Mouse (Mus musculus): ENCODE measurements at regions not wholly inside any gene's neighbourhood (a gene's known extent, or its start where the extent isn't known, plus 50 kb on each side); places are given as distances from the start of the nearest gene placed in this dataset.
A peak's percentile ranks its signal among the peaks of the same experiment; 100 is the strongest.

- no peak overlapping the region for H3K9ac ChIP-seq (replicated peaks)
- no peak overlapping the region for H3K4me3 ChIP-seq (replicated peaks)
- H3K9me3 ChIP-seq, result 0 out of 2 replicates have a peak, but pooled peaks cover 4% of the 10 kb centered on the region
- no peak for ATAC-seq (ENCODE audit: insufficient number of reproducible peaks, insufficient read depth, low FRiP score, low TSS enrichment, low read depth)
- H3K4me2 ChIP-seq, result no peak overlapping the region
- H3K36me3 ChIP-seq, result no peaks in the 10 kb centered on the region
- WGBS, result 79% methylated on average over 5 of the region's 5 CpGs
- H3K4me1 ChIP-seq (replicated peaks), result peaks cover 8% of the 10 kb centered on the region
- no peak overlapping the region for H3K27ac ChIP-seq
- peaks cover 14% of the 10 kb centered on the region for H3K27me3 ChIP-seq
Observed at GRCm38 (mm10) chr4:124311657-124312056, 298.9 kb downstream of the 3100002H09Rik start.

GRCm38 (mm10) chr4:124310594-124310993 is 300.0 kb downstream of the 3100002H09Rik start:
- no peaks in the 10 kb centered on the region for H3K36me3 ChIP-seq
- 0 out of 2 replicates have a peak, but pooled peaks cover 4% of the 10 kb centered on the region for H3K9me3 ChIP-seq
- peaks cover 8% of the 10 kb centered on the region for H3K4me1 ChIP-seq (replicated peaks)
- no peak overlapping the region for H3K4me3 ChIP-seq (replicated peaks)
- peaks cover 14% of the 10 kb centered on the region for H3K27me3 ChIP-seq
- H3K9ac ChIP-seq (replicated peaks), result no peak overlapping the region
- H3K4me2 ChIP-seq, result no peak overlapping the region
- no peak for ATAC-seq (ENCODE audit: insufficient number of reproducible peaks, insufficient read depth, low FRiP score, low TSS enrichment, low read depth)
- WGBS, result 11% methylated on average over 10 of the region's 10 CpGs
- no peak overlapping the region for H3K27ac ChIP-seq

- no peaks in the 10 kb centered on the region for H3K36me3 ChIP-seq
- no peaks in the 10 kb centered on the region for H3K9me3 ChIP-seq
- no peak overlapping the region for H3K9ac ChIP-seq (replicated peaks)
- H3K27me3 ChIP-seq, result peaks cover 8% of the 10 kb centered on the region
- H3K4me1 ChIP-seq (replicated peaks), result peaks cover 7% of the 10 kb centered on the region
- no peak overlapping the region for H3K4me3 ChIP-seq (replicated peaks)
- ATAC-seq (ENCODE audit: insufficient number of reproducible peaks, insufficient read depth, low FRiP score, low TSS enrichment, low read depth), result no peak
- no peak overlapping the region for H3K27ac ChIP-seq
- WGBS, result 73% methylated on average over 10 of the region's 10 CpGs
- no peak overlapping the region for H3K4me2 ChIP-seq
Observed at GRCm38 (mm10) chr4:124305871-124306555, 304.6 kb downstream of the 3100002H09Rik start.

- no peaks in the 10 kb centered on the region; the same call in 1 of the 2 replicates for H3K27me3 ChIP-seq
- H3K4me2 ChIP-seq, result no peak overlapping the region
- 69% methylated on average over 7 of the region's 7 CpGs for WGBS
- H3K27ac ChIP-seq, result no peak overlapping the region
- ATAC-seq (ENCODE audit: insufficient number of reproducible peaks, insufficient read depth, low FRiP score, low TSS enrichment, low read depth), result no peak
- no peaks in the 10 kb centered on the region for H3K9me3 ChIP-seq
- no peaks in the 10 kb centered on the region for H3K36me3 ChIP-seq
- no peak overlapping the region for H3K9ac ChIP-seq (replicated peaks)
- H3K4me1 ChIP-seq (replicated peaks), result peaks cover 6% of the 10 kb centered on the region; the same call in 1 of the 2 replicates
- no peak overlapping the region for H3K4me3 ChIP-seq (replicated peaks)
Observed at GRCm38 (mm10) chr4:124302950-124303349, 307.7 kb downstream of the 3100002H09Rik start.

- ATAC-seq (ENCODE audit: insufficient number of reproducible peaks, insufficient read depth, low FRiP score, low TSS enrichment, low read depth), result no peak
- 20% methylated on average over 10 of the region's 10 CpGs for WGBS
- no peak overlapping the region for H3K4me2 ChIP-seq
- H3K36me3 ChIP-seq, result no peaks in the 10 kb centered on the region
- H3K4me1 ChIP-seq (replicated peaks), result peaks cover 6% of the 10 kb centered on the region; the same call in 1 of the 2 replicates
- H3K9ac ChIP-seq (replicated peaks), result no peak overlapping the region
- no peaks in the 10 kb centered on the region; the same call in 1 of the 2 replicates for H3K27me3 ChIP-seq
- no peaks in the 10 kb centered on the region for H3K9me3 ChIP-seq
- no peak overlapping the region for H3K4me3 ChIP-seq (replicated peaks)
- no peak overlapping the region for H3K27ac ChIP-seq
Observed at GRCm38 (mm10) chr4:124298667-124299437, 311.8 kb downstream of the 3100002H09Rik start.

- no peaks in the 10 kb centered on the region for H3K36me3 ChIP-seq
- no peaks in the 10 kb centered on the region for H3K9me3 ChIP-seq
- no peak overlapping the region for H3K4me2 ChIP-seq
- no peak overlapping the region for H3K9ac ChIP-seq (replicated peaks)
- no peak overlapping the region for H3K27ac ChIP-seq
- whole genome bisulfite sequencing, result 66% methylated on average over 17 of the region's 17 CpGs
- no peaks in the 10 kb centered on the region for H3K27me3 ChIP-seq
- no peak overlapping the region for H3K4me3 ChIP-seq (replicated peaks)
- peaks cover 4% of the 10 kb centered on the region for H3K4me1 ChIP-seq (replicated peaks)
- no peak for ATAC-seq (ENCODE audit: insufficient number of reproducible peaks, insufficient read depth, low FRiP score, low TSS enrichment, low read depth)
Observed at GRCm38 (mm10) chr4:124292254-124292653, 318.3 kb downstream of the 3100002H09Rik start.

- 72% methylated on average over 8 of the region's 8 CpGs for WGBS
- Histone ChIP-seq H3K4me2 (no peak overlapping the region), H3K4me3 (replicated peaks) (no peak overlapping the region), H3K36me3 (no peaks in the 10 kb centered on the region), H3K27ac (no peak overlapping the region), H3K4me1 (replicated peaks) (peaks cover 4% of the 10 kb centered on the region), H3K27me3 (no peaks in the 10 kb centered on the region), H3K9me3 (no peaks in the 10 kb centered on the region), H3K9ac (replicated peaks) (no peak overlapping the region)
- no peak for ATAC-seq (ENCODE audit: insufficient number of reproducible peaks, insufficient read depth, low FRiP score, low TSS enrichment, low read depth)
Observed at GRCm38 (mm10) chr4:124291767-124292166, 318.8 kb downstream of the 3100002H09Rik start.

- Histone ChIP-seq H3K27me3 (no peaks in the 10 kb centered on the region), H3K27ac (no peak overlapping the region), H3K4me3 (replicated peaks) (no peak overlapping the region), H3K4me2 (no peak overlapping the region), H3K9me3 (no peaks in the 10 kb centered on the region), H3K36me3 (no peaks in the 10 kb centered on the region), H3K4me1 (replicated peaks) (peaks cover 4% of the 10 kb centered on the region), H3K9ac (replicated peaks) (no peak overlapping the region)
- ATAC-seq (ENCODE audit: insufficient number of reproducible peaks, insufficient read depth, low FRiP score, low TSS enrichment, low read depth), result no peak
- WGBS, result 71% methylated on average over 6 of the region's 6 CpGs
Observed at GRCm38 (mm10) chr4:124287471-124287870, 323.1 kb downstream of the 3100002H09Rik start.

GRCm38 (mm10) chr4:124278681-124279080 is 331.9 kb downstream of the 3100002H09Rik start:
- no peak for ATAC-seq (ENCODE audit: insufficient number of reproducible peaks, insufficient read depth, low FRiP score, low TSS enrichment, low read depth)
- Histone ChIP-seq H3K4me1 (replicated peaks) (peaks cover 14% of the 10 kb centered on the region), H3K9me3 (no peaks in the 10 kb centered on the region), H3K4me2 (no peak overlapping the region), H3K27me3 (peaks cover 32% of the 10 kb centered on the region), H3K4me3 (replicated peaks) (no peak overlapping the region), H3K36me3 (no peaks in the 10 kb centered on the region), H3K9ac (replicated peaks) (no peak overlapping the region), H3K27ac (no peak overlapping the region)
- 10% methylated on average over 10 of the region's 10 CpGs for WGBS

GRCm38 (mm10) chr4:124277456-124278181 is 333.0 kb downstream of the 3100002H09Rik start:
- WGBS, result under 1% methylated on average over 43 of the region's 43 CpGs
- peaks cover 14% of the 10 kb centered on the region for H3K4me1 ChIP-seq (replicated peaks)
- H3K27ac ChIP-seq, result 0 out of 2 replicates have a peak overlapping the region, but pooled peaks have one; percentile 18
- no peaks in the 10 kb centered on the region for H3K36me3 ChIP-seq
- peak overlapping the region; percentile 67 for H3K9ac ChIP-seq (replicated peaks)
- peak overlapping the region; percentile 70 for H3K4me2 ChIP-seq
- H3K27me3 ChIP-seq, result peaks cover 32% of the 10 kb centered on the region
- ATAC-seq (ENCODE audit: insufficient number of reproducible peaks, insufficient read depth, low FRiP score, low TSS enrichment, low read depth), result no peak
- no peaks in the 10 kb centered on the region for H3K9me3 ChIP-seq
- peak overlapping the region; percentile 47 for H3K4me3 ChIP-seq (replicated peaks)

Data from limb, embryonic 12.5 days (tissue).